Mouse (Mus musculus): ENCODE data around the gene Hinfp. TPM values are rescaled to one million over a fixed set of nuclear protein-coding genes. Genes with fewer than 3 reads are reported as not detected.
A peak's percentile ranks its signal among the peaks of the same experiment; 100 is the strongest.

Gene Hinfp
- polyA plus RNA-seq, 1 experiment from 2014 or later, result 23.2 TPM

DNA sequence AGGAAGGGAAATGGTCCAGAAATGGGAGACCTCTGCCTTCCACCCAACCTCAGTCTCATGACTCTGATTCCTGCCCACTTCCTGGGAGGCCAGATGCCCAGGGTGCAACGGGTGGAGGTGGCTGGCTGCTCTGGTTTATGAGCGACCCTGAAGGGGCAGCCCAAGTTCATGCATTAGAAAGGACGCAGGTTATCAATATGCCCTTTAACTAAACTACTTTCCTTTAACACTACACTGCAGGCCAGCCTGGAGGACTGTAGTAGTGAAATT lies 13.3 kb upstream of the Hinfp start:
- ATAC-seq (ENCODE audit: low read depth), result no peak
- Histone ChIP-seq H3K9me3 (ENCODE audit: control insufficient read depth, low read length) (no peaks in the 10 kb centered on the region), H3K4me2 (ENCODE audit: low read depth, low read length) (peak overlapping the region; percentile 91), H3K4me1 (ENCODE audit: control insufficient read depth, insufficient read depth, low read length) (peaks cover 23% of the 10 kb centered on the region), H3K27ac (ENCODE audit: low read depth, low read length) (no peak overlapping the region), H3K4me3 (ENCODE audit: low read depth, low read length) (peak overlapping the region; percentile 76), H3K9ac (replicated peaks; ENCODE audit: low read depth, low read length) (peak overlapping the region; percentile 95), H3K36me3 (ENCODE audit: control insufficient read depth, insufficient read depth, low read length) (peaks cover 16% of the 10 kb centered on the region), H3K27me3 (ENCODE audit: control insufficient read depth, insufficient read depth, low read length) (no peaks in the 10 kb centered on the region)
- 25% methylated on average over 3 of the region's 3 CpGs for WGBS

- 72% methylated on average over 5 of the region's 5 CpGs for WGBS
- no peak overlapping the region; the same call in 1 of the 2 replicates for H3K4me3 ChIP-seq (ENCODE audit: low read depth, low read length)
- no peaks in the 10 kb centered on the region for H3K27me3 ChIP-seq (ENCODE audit: control insufficient read depth, insufficient read depth, low read length)
- no peaks in the 10 kb centered on the region for H3K9me3 ChIP-seq (ENCODE audit: control insufficient read depth, low read length)
- no peak for ATAC-seq (ENCODE audit: low read depth)
- no peak overlapping the region for H3K27ac ChIP-seq (ENCODE audit: low read depth, low read length)
- peaks cover 23% of the 10 kb centered on the region for H3K4me1 ChIP-seq (ENCODE audit: control insufficient read depth, insufficient read depth, low read length)
- peaks cover 17% of the 10 kb centered on the region for H3K36me3 ChIP-seq (ENCODE audit: control insufficient read depth, insufficient read depth, low read length)
- peak overlapping the region; percentile 91 for H3K4me2 ChIP-seq (ENCODE audit: low read depth, low read length)
- 0 out of 2 replicates have a peak overlapping the region, but pooled peaks have one; percentile 8 for H3K9ac ChIP-seq (replicated peaks; ENCODE audit: low read depth, low read length)
Measured at GRCm38 (mm10) chr9:44318076-44318825, 12.8 kb upstream of the Hinfp start.

- peaks cover 23% of the 10 kb centered on the region for H3K4me1 ChIP-seq (ENCODE audit: control insufficient read depth, insufficient read depth, low read length)
- no peak overlapping the region for H3K9ac ChIP-seq (replicated peaks; ENCODE audit: low read depth, low read length)
- H3K4me3 ChIP-seq (ENCODE audit: low read depth, low read length), result no peak overlapping the region
- H3K27ac ChIP-seq (ENCODE audit: low read depth, low read length), result no peak overlapping the region
- H3K27me3 ChIP-seq (ENCODE audit: control insufficient read depth, insufficient read depth, low read length), result no peaks in the 10 kb centered on the region
- H3K9me3 ChIP-seq (ENCODE audit: control insufficient read depth, low read length), result no peaks in the 10 kb centered on the region
- H3K4me2 ChIP-seq (ENCODE audit: low read depth, low read length), result no peak overlapping the region
- no peak for ATAC-seq (ENCODE audit: low read depth)
- 68% methylated on average over 4 of the region's 4 CpGs for WGBS
- peaks cover 23% of the 10 kb centered on the region for H3K36me3 ChIP-seq (ENCODE audit: control insufficient read depth, insufficient read depth, low read length)
Measured at GRCm38 (mm10) chr9:44317452-44317851, 12.0 kb upstream of the Hinfp start.

DNA sequence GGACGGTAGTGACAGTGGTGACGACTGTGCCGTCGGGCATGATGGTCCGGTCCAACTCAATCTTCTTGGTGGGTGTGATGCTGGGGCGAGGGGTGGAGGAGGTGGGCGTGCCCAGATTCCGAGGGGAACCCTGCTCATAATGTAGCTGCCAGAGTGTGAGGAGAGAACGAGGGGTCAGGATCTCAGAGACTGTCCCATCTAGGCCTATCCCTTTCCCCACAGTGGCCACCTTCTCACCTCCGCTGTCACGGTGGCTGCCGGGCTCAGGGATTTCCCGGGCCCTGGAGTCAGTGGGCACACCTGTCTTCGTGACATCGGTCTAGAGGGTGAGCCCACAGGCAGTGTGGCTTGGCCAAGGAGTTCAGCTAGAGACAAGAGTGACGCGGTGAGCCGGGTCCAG lies 9.4 kb upstream of the Hinfp start:
- no peak overlapping the region for H3K4me3 ChIP-seq (ENCODE audit: low read depth, low read length)
- WGBS, result 96% methylated on average over 18 of the region's 18 CpGs
- H3K4me2 ChIP-seq (ENCODE audit: low read depth, low read length), result no peak overlapping the region
- H3K36me3 ChIP-seq (ENCODE audit: control insufficient read depth, insufficient read depth, low read length), result peaks cover 28% of the 10 kb centered on the region
- no peaks in the 10 kb centered on the region for H3K27me3 ChIP-seq (ENCODE audit: control insufficient read depth, insufficient read depth, low read length)
- H3K27ac ChIP-seq (ENCODE audit: low read depth, low read length), result no peak overlapping the region
- no peaks in the 10 kb centered on the region for H3K9me3 ChIP-seq (ENCODE audit: control insufficient read depth, low read length)
- peaks cover 20% of the 10 kb centered on the region for H3K4me1 ChIP-seq (ENCODE audit: control insufficient read depth, insufficient read depth, low read length)
- no peak overlapping the region for H3K9ac ChIP-seq (replicated peaks; ENCODE audit: low read depth, low read length)
- ATAC-seq (ENCODE audit: low read depth), result no peak

- Histone ChIP-seq H3K36me3 (ENCODE audit: control insufficient read depth, insufficient read depth, low read length) (peaks cover 28% of the 10 kb centered on the region), H3K4me2 (ENCODE audit: low read depth, low read length) (no peak overlapping the region), H3K9me3 (ENCODE audit: control insufficient read depth, low read length) (no peaks in the 10 kb centered on the region), H3K27ac (ENCODE audit: low read depth, low read length) (no peak overlapping the region), H3K9ac (replicated peaks; ENCODE audit: low read depth, low read length) (no peak overlapping the region), H3K4me3 (ENCODE audit: low read depth, low read length) (no peak overlapping the region), H3K27me3 (ENCODE audit: control insufficient read depth, insufficient read depth, low read length) (no peaks in the 10 kb centered on the region), H3K4me1 (ENCODE audit: control insufficient read depth, insufficient read depth, low read length) (peaks cover 18% of the 10 kb centered on the region)
- WGBS, result 76% methylated on average over 4 of the region's 4 CpGs
- no peak for ATAC-seq (ENCODE audit: low read depth)
Measured at GRCm38 (mm10) chr9:44314257-44314547, 8.7 kb upstream of the Hinfp start.

DNA sequence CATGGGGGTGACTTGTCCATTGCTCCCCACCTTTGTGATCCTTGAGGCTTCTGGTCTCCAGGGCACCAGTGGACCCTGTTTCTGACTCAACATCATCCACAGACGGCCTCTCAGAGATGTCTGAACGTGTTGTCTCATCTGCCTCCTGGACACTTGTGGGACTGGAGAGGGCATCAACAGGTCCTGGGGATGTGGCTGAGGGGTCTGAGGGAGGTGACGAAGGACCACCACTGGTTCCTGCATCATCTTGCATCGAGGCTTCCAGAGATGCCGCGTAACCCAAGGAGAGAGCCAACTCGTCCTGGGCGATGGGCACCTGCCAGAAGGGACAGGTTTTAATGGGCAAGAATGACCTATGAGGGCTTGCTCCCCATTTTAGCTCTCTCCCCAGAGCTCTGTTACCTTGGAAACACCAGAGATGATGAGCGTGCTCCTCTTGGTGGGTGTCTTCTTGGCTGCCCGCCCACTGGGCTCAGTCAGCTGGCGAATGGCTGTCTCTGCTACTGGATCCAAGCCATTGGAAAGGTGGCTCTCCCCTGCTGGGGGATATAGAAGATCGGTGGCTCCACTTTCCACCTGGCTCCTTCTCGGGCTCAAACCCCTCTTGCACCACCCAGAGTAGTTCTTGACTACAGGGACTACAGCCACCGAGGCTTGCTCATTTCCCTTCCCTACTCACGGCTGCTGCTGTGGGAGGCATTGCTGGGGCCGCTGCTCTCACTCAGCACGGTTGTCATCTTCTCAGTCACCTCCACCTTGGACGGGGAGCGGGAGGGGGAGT lies 8.2 kb upstream of the Hinfp start:
- Histone ChIP-seq H3K4me3 (ENCODE audit: low read depth, low read length) (no peak overlapping the region), H3K4me2 (ENCODE audit: low read depth, low read length) (no peak overlapping the region), H3K36me3 (ENCODE audit: control insufficient read depth, insufficient read depth, low read length) (peaks cover 28% of the 10 kb centered on the region), H3K9ac (replicated peaks; ENCODE audit: low read depth, low read length) (no peak overlapping the region), H3K9me3 (ENCODE audit: control insufficient read depth, low read length) (no peaks in the 10 kb centered on the region), H3K27me3 (ENCODE audit: control insufficient read depth, insufficient read depth, low read length) (no peaks in the 10 kb centered on the region), H3K4me1 (ENCODE audit: control insufficient read depth, insufficient read depth, low read length) (peaks cover 14% of the 10 kb centered on the region), H3K27ac (ENCODE audit: low read depth, low read length) (no peak overlapping the region)
- ATAC-seq (ENCODE audit: low read depth), result no peak
- 76% methylated on average over 19 of the region's 19 CpGs for WGBS

DNA sequence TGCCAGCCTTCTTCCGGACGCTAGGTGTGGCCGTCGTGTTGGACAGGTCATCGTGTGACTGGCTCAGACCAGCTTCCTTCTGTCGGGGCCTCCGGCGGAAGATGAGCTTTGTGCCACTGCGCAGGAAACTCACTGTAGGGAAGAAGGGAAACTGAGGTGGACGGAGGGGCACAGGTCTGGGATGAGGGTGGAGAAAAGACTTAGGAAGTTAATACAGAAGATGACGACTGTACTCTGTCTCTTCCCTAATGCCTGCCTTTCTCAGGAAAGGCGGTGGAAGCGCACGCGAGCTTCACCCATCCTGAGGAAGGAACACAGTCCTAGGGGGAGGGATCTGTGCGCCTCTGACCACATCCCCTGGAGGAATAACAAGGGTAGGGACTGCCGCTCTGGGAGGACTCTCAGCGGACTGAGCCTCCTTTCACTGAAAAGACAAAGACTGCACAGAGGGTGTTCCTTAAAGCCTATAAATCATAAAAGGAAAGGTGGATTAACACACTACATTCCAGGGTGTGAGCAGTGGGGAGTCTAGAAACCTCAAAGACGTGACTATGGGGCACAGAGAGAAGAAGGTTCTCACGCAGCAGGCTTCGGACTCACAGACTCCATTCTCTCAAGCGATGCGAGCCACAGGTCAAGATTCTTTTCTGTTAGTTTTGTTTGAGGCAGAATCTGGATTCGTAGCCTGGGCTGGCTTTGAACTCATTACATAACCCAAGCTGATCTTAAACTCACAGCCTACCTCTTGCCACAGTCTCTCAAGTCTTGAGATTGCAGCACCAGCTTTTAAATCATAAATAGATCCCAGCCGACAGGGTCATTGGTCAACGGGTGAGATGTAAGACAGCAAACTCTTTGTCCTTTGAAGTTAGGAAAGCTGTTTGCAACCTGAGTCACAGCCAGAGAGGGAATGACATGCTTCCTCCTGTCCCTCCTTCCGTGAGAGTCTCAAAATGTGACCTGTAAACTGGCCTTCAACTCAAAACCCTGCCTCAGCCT lies 6.0 kb upstream of the Hinfp start:
- Histone ChIP-seq H3K4me1 (ENCODE audit: control insufficient read depth, insufficient read depth, low read length) (no peaks in the 10 kb centered on the region; the same call in 1 of the 2 replicates), H3K4me3 (ENCODE audit: low read depth, low read length) (no peak overlapping the region), H3K9me3 (ENCODE audit: control insufficient read depth, low read length) (no peaks in the 10 kb centered on the region), H3K36me3 (ENCODE audit: control insufficient read depth, insufficient read depth, low read length) (peaks cover 28% of the 10 kb centered on the region), H3K27me3 (ENCODE audit: control insufficient read depth, insufficient read depth, low read length) (no peaks in the 10 kb centered on the region), H3K4me2 (ENCODE audit: low read depth, low read length) (no peak overlapping the region), H3K9ac (replicated peaks; ENCODE audit: low read depth, low read length) (peak overlapping the region; percentile 11; the same call in 1 of the 2 replicates), H3K27ac (ENCODE audit: low read depth, low read length) (no peak overlapping the region)
- ATAC-seq (ENCODE audit: low read depth), result no peak; the same call in 1 of the 2 replicates
- WGBS, result 8% methylated on average over 27 of the region's 27 CpGs

DNA sequence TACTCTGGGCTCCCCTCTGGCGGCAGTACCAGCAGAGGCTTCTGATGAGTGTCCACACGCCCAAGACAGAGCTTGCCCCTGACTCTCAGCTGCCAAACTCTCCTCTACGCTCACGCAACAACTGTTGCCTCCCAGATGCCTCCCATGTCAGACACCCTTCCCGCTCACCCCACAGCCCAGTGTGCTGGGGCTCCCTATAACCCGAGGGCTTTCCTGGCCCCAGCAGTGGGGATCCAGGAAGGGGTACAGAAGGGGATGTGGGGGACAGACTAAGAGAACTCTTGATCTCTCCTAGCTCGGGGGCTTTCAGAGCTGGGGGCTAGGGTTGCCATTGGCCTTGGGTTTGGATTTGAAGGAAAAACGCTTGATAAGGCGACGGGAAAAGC lies 5.3 kb upstream of the Hinfp start:
- Histone ChIP-seq H3K27ac (ENCODE audit: low read depth, low read length) (no peak overlapping the region), H3K4me1 (ENCODE audit: control insufficient read depth, insufficient read depth, low read length) (no peaks in the 10 kb centered on the region; the same call in 1 of the 2 replicates), H3K4me3 (ENCODE audit: low read depth, low read length) (no peak overlapping the region), H3K9me3 (ENCODE audit: control insufficient read depth, low read length) (no peaks in the 10 kb centered on the region), H3K9ac (replicated peaks; ENCODE audit: low read depth, low read length) (0 out of 2 replicates have a peak overlapping the region, but pooled peaks have one; percentile 11), H3K4me2 (ENCODE audit: low read depth, low read length) (no peak overlapping the region), H3K27me3 (ENCODE audit: control insufficient read depth, insufficient read depth, low read length) (no peaks in the 10 kb centered on the region), H3K36me3 (ENCODE audit: control insufficient read depth, insufficient read depth, low read length) (peaks cover 21% of the 10 kb centered on the region)
- WGBS, result 35% methylated on average over 10 of the region's 10 CpGs
- ATAC-seq (ENCODE audit: low read depth), result no peak

Data from neural tube, embryonic 14.5 days (tissue).